Mouse (Mus musculus) ES-E14 (cell line): ENCODE results near the gene Rtl8a.
"Not testable (repeated sequence)": the region's sequence is repeated elsewhere in the genome, so short reads cannot be mapped to it uniquely, and the experiment has no call there.

ENCODE experiments used
- CHD2 ChIP-seq: IDR thresholded peaks from 2 replicates; pipeline ENCODE4 v1.6.1; 2014; ENCODE audit warnings: mild to moderate bottlenecking, low read depth, low read length, inconsistent platforms
- HCFC1 ChIP-seq: IDR thresholded peaks from 2 replicates; pipeline ENCODE4 v1.6.1; 2012; ENCODE audit warnings: low read length, inconsistent platforms, borderline replicate concordance; ENCODE audit not compliant: insufficient read depth
- MAFK ChIP-seq: IDR thresholded peaks from 2 replicates; pipeline ENCODE4 v1.6.1; 2014; ENCODE audit warnings: mild to moderate bottlenecking, low read depth, low read length, inconsistent platforms; ENCODE audit not compliant: insufficient read depth
- ZNF384 ChIP-seq: IDR thresholded peaks from 2 replicates; pipeline ENCODE4 v1.6.1; 2012; ENCODE audit warnings: low read depth, low read length, inconsistent platforms

- TF ChIP-seq MAFK, HCFC1, ZNF384, CHD2: not testable (repeated sequence)
These were observed 5.4 kb downstream of the Rtl8a start for GRCm38 (mm10) chrX:53638107-53638506.
